Mouse (Mus musculus) liver, postnatal 0 days (tissue): ENCODE measurements at regions not wholly inside any gene's neighbourhood (a gene's known extent, or its start where the extent isn't known, plus 50 kb on each side); places are given as distances from the start of the nearest gene placed in this dataset.

Experiments
- ATAC-seq: fragments of 200-750 bp; cut with Nextera tagmentation; 2 replicates; pipeline ENCODE4 v1.8.0; 2017; ENCODE audit warnings: mild to moderate bottlenecking, moderate library complexity
- DNase-seq: peaks from one replicate; pipeline ENCODE4 v3.0.0-alpha.2; 2016
- H3K27ac ChIP-seq: fragments of 300-500 bp; sonication (generic); 2 replicates; pipeline ENCODE4 v1.5.1; 2014; ENCODE audit warnings: antibody characterized with exemption, moderate library complexity, mild to moderate bottlenecking, low read depth
- H3K27me3 ChIP-seq: fragments of 300-500 bp; sonication (generic); 2 replicates; pipeline ENCODE4 v1.6.1; 2014; ENCODE audit warnings: low read length, control low read depth, mixed read lengths; ENCODE audit not compliant: insufficient read depth
- H3K36me3 ChIP-seq: fragments of 300-500 bp; sonication (generic); replicated peaks from 2 replicates; pipeline ENCODE4 v1.6.1; 2014; ENCODE audit warnings: mild to moderate bottlenecking, control low read depth, low read length, moderate library complexity, mixed read lengths; ENCODE audit not compliant: insufficient read depth
- H3K4me1 ChIP-seq: fragments of 300-500 bp; sonication (generic); 2 replicates; pipeline ENCODE4 v1.6.1; 2014; ENCODE audit warnings: antibody characterized with exemption, mild to moderate bottlenecking, control low read depth; ENCODE audit not compliant: insufficient read depth
- H3K4me2 ChIP-seq: fragments of 300-500 bp; sonication (generic); 2 replicates; pipeline ENCODE4 v1.6.1; 2014; ENCODE audit warnings: low read depth, mild to moderate bottlenecking, low read length, moderate library complexity, mixed read lengths
- H3K4me3 ChIP-seq: fragments of 300-500 bp; sonication (generic); 2 replicates; pipeline ENCODE4 v1.5.1; 2014; ENCODE audit warnings: low read depth, low read length
- H3K9ac ChIP-seq: fragments of 300-500 bp; sonication (generic); replicated peaks from 2 replicates; pipeline ENCODE4 v1.6.1; 2014; ENCODE audit warnings: mild to moderate bottlenecking, moderate library complexity
- H3K9me3 ChIP-seq: fragments of 300-500 bp; sonication (generic); 2 replicates; pipeline ENCODE4 v1.6.1; 2016; ENCODE audit warnings: mild to moderate bottlenecking, control low read depth, low read length, mixed read lengths
- CTCF ChIP-seq: sonication (generic); IDR thresholded peaks from 2 replicates; pipeline ENCODE4 v1.5.1; 2016; ENCODE audit warnings: antibody characterized with exemption, low read depth
- EP300 ChIP-seq: IDR thresholded peaks from 2 replicates; pipeline ENCODE4 v1.6.1; 2016; ENCODE audit warnings: antibody characterized with exemption, low read depth, mild to moderate bottlenecking
- WGBS: fragments of 180-500 bp; shearing (Covaris S2); extraction: QIAGEN DNeasy Blood & Tissue Kit; methylation state at CpG from one replicate; pipeline ENCODE4 v1.1.7; 2014; ENCODE audit not compliant: insufficient replicate concordance; 5-methylcytosine and 5-hydroxymethylcytosine counted together

DNA sequence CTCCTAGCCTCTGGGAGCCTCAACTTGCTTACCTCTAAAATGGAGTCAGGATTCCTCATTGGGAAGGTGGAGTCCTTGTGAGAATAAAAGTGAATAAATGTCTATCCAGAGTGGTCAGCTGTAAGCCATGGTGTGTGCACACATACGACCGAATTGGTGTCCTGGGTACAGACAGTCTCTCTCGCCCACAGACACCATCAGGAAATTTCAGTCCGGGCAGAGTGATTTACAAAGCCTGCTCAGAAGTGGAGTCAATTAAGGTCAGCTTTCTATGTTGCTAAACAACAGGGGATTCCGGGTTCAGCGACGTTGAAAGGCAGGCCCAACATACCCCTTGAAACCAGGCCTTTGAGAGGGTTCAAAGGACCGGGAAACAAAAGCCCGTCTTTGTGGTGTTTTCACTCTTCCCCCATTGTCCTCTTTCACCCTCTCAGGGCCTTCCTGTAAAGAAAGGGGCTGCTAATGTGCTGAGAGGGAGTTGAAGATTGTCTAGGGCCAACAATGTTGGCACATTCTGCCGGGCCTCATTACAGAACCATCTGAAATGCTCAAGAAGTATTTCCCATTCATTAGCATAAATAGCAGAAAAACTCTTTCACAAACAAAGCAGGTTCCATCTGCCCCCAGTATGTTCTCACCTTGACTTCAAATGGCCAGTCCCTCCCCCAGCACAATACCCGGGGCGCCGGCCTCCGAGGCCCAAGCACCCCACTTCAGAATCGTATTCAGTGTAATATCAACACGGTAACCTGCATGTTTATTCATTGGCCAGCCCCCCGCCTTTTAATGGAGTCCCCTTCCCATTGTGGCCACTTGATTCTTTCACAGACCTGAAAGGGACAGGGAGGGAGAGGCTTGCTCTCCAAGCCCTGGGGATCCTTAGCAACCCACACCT lies 65.3 kb downstream of the Hes1 start:
- H3K27me3 ChIP-seq, result no peaks in the 10 kb centered on the region
- no peak overlapping the region for H3K9ac ChIP-seq
- H3K4me1 ChIP-seq, result peaks cover 3% of the 10 kb centered on the region; the same call in 1 of the 2 replicates
- no peak for ATAC-seq
- H3K36me3 ChIP-seq, result no peaks in the 10 kb centered on the region
- no peak for DNase-seq
- no peak overlapping the region for H3K4me3 ChIP-seq
- 65% methylated on average over 17 of the region's 17 CpGs for WGBS
- H3K9me3 ChIP-seq, result no peaks in the 10 kb centered on the region
- no peak overlapping the region for H3K27ac ChIP-seq
- H3K4me2 ChIP-seq, result no peak overlapping the region
- TF ChIP-seq EP300, result no peak
- no peak for TF ChIP-seq CTCF

DNA sequence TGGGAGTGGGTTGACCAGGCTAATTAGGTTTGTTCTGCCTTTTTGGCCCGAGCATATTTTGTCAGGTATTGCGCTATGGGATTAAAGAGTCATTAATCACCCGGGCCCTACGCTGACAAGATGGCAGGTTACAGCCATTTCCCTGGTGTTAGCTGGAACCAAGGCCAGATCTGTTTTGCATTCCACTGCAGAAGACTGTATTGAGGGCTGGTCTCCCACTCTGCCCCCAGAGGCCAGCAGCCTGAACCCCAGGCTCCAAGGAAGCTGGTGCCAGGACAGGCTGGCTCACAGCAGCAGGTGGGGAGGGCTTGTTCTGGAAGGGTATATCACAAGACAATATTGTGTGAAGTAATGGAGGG lies 65.9 kb downstream of the Hes1 start:
- no peaks in the 10 kb centered on the region for H3K9me3 ChIP-seq
- no peak for TF ChIP-seq CTCF
- TF ChIP-seq EP300, result no peak
- ATAC-seq (no peak), DNase-seq (no peak)
- H3K36me3 ChIP-seq, result no peaks in the 10 kb centered on the region
- H3K9ac ChIP-seq, result no peak overlapping the region
- peaks cover 6% of the 10 kb centered on the region; the same call in 1 of the 2 replicates for H3K4me1 ChIP-seq
- no peaks in the 10 kb centered on the region for H3K27me3 ChIP-seq
- H3K27ac ChIP-seq, result no peak overlapping the region
- H3K4me3 ChIP-seq, result no peak overlapping the region
- 86% methylated on average over 4 of the region's 4 CpGs for WGBS
- H3K4me2 ChIP-seq, result no peak overlapping the region

DNA sequence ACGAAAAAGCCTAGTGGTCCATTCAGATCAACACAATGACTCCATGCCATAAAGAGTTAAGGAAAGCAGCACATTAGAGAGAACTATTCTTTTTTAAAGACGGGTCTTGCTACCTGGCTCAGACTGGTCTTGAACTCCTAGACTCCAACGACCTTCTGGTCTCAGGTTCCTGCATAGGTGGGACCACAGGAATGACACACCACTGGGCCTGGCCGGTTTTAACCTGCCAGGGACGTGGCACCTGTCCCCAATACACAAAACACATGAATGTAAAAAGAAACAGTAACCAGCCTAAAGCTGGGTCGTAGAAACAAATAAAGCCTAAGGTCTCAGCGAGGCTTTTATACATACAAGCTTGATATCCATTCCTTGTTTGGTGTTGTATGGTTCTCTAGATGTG lies 67.9 kb downstream of the Hes1 start:
- no peaks in the 10 kb centered on the region for H3K9me3 ChIP-seq
- ATAC-seq (no peak), DNase-seq (no peak)
- no peak overlapping the region for H3K9ac ChIP-seq
- no peak overlapping the region for H3K4me3 ChIP-seq
- no peak overlapping the region for H3K27ac ChIP-seq
- H3K4me2 ChIP-seq, result no peak overlapping the region
- WGBS, result 76% methylated on average over 7 of the region's 7 CpGs
- no peaks in the 10 kb centered on the region for H3K36me3 ChIP-seq
- TF ChIP-seq EP300 (no peak), CTCF (no peak)
- H3K27me3 ChIP-seq, result no peaks in the 10 kb centered on the region
- H3K4me1 ChIP-seq, result peaks cover 6% of the 10 kb centered on the region; the same call in 1 of the 2 replicates

DNA sequence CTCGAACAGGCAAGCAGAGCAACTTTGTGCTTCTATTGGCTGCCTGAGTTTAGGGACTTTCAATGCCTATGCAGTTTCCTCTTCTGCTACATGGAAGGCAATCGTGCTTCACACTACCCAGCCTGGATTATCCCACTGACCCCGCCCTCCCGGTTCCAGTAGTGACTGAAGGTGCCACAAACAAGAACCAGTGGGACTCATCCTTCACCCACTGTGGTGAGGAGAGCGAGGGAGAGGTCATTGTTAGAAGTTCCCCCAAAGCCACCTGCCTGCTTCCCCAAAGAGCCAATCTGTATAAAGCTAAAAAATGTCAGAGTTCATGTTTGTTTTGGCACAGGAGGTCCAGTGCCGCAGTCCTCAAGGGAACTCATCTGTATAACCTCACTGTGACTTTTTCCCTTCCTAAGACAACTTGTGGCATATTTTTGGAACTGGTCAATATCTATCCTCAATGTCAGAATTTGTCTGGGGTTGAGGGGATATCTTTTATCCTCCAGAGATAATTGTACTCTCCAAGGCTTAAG lies 70.5 kb downstream of the Hes1 start:
- Histone ChIP-seq H3K4me1 (peaks cover 6% of the 10 kb centered on the region; the same call in 1 of the 2 replicates), H3K27ac (no peak overlapping the region), H3K36me3 (no peaks in the 10 kb centered on the region), H3K4me2 (no peak overlapping the region), H3K9me3 (no peaks in the 10 kb centered on the region), H3K27me3 (no peaks in the 10 kb centered on the region), H3K4me3 (no peak overlapping the region), H3K9ac (no peak overlapping the region)
- no peak for DNase-seq
- TF ChIP-seq CTCF (no peak), EP300 (no peak)
- no peak for ATAC-seq
- 43% methylated on average over 6 of the region's 6 CpGs for WGBS

DNA sequence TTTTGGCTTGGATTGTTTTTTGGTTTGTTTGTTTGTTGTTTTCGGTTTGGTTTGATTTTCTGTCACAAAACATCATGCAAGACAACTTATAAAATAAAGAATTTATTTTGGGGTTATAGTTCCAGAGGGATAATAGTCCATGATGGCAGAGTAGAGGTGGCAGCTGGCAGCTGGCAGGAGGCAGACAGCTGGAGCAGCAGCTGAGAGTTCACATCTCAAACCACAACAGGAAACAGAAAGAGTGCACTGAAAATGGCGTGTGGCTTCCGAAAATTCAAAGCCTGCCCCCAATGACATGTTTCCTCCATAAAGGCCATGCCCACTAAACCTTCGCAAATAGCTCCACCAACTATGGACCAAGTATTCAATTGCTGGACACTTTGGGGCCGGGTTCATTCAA lies 72.7 kb downstream of the Hes1 start:
- Histone ChIP-seq H3K27ac (no peak overlapping the region), H3K9me3 (no peaks in the 10 kb centered on the region), H3K4me2 (no peak overlapping the region), H3K27me3 (no peaks in the 10 kb centered on the region), H3K4me3 (no peak overlapping the region), H3K4me1 (peaks cover 6% of the 10 kb centered on the region; the same call in 1 of the 2 replicates), H3K9ac (no peak overlapping the region), H3K36me3 (no peaks in the 10 kb centered on the region)
- DNase-seq, result no peak
- ATAC-seq, result no peak
- 64% methylated on average over 5 of the region's 5 CpGs for WGBS
- no peak for TF ChIP-seq EP300
- no peak for TF ChIP-seq CTCF

DNA sequence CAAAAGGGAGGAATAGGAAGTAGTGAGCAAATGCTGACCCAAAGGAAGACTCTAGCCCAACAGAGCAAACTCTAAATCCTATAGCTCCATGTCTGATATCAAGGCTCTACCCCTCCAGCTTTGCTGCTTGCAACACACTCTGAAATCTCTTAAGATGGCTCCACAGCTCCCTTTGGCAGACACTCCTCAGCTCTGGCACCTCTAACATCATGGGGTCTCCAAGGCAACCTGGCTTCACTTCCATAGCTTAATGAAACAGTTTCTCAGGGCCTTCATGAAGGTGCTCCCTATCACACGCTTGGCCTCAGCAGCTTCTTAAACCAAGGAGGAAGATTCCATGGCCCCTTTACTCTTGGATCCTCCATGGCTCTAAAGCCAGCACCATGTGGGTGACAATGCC lies 73.6 kb downstream of the Hes1 start:
- H3K36me3 ChIP-seq, result no peaks in the 10 kb centered on the region
- H3K9ac ChIP-seq, result no peak overlapping the region
- DNase-seq, result no peak
- H3K4me2 ChIP-seq, result no peak overlapping the region
- WGBS, result 76% methylated on average over 1 of the region's 1 CpGs
- H3K4me1 ChIP-seq, result peaks cover 6% of the 10 kb centered on the region; the same call in 1 of the 2 replicates
- H3K9me3 ChIP-seq, result no peaks in the 10 kb centered on the region
- TF ChIP-seq CTCF (no peak), EP300 (no peak)
- no peaks in the 10 kb centered on the region for H3K27me3 ChIP-seq
- H3K4me3 ChIP-seq, result no peak overlapping the region
- ATAC-seq, result no peak
- no peak overlapping the region for H3K27ac ChIP-seq
